Mouse (Mus musculus): ENCODE results near the gene Zbtb8os.

The Zbtb8os gene

DNA sequence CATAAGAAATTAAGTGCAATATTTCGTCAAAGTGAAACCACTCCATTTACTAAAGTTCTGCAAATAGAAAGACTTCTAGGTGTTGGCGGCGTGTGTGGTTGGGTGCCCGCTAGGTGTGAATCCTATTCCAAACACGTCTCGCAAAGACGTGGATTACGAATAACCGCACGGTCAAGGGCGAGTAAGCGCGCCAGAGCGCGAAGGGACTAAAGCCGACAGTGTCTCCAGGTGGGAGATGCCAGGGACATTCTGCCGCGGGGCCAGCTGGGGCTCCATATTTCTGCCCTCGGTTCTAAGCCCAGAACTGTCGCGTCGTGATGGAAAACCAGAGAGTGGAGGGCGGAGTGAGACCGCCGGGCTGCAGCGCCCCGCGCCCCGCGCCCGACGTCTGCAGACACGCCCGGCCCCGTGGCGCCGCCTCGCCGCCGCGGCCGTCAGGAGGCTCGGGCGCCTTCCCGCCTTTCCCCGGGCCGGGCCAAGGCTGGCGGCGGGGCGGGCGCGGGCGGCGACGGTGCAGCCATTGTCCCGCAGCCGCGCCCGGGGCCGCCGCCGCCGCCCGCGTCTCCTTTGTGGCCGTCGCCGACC lies 41.6 kb downstream of the Zbtb8os start:
- peak; percentile 13 to 34 for DNase-seq (ENCODE audit: low read depth in 2 of 2, low spot score in 2 of 2)

- peak; percentile 13 to 19 for DNase-seq (ENCODE audit: low read depth in 2 of 2, low spot score in 2 of 2)
Measured at GRCm38 (mm10) chr4:129377601-129378390, 42.3 kb downstream of the Zbtb8os start, which contains the start of gene Zbtb8a. Gene Zbtb8a (minus strand): TSS chr4:129378116.

DNA sequence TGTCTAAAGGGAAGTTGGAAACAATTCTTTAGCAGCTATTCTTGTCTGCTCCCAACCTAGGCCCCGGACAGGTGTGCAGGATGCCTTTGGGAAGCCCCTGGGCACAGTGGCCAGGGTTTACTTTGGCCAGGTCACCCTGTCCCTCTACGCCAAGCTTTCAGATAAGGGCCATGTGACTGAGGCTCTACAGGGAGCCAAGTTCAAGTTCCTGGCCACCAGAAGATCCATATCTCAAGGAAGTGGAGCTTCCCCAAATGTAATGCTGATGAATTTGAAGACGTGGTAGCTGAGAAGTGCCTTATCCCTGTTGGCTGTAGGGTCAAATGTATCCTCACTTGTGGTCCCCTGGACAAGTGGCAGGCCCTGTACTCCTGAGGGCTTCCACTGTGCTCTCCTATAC lies 44.3 kb downstream of the Zbtb8os start:
- no peak for DNase-seq (ENCODE audit: low read depth in 2 of 2, low spot score in 2 of 2)

DNA sequence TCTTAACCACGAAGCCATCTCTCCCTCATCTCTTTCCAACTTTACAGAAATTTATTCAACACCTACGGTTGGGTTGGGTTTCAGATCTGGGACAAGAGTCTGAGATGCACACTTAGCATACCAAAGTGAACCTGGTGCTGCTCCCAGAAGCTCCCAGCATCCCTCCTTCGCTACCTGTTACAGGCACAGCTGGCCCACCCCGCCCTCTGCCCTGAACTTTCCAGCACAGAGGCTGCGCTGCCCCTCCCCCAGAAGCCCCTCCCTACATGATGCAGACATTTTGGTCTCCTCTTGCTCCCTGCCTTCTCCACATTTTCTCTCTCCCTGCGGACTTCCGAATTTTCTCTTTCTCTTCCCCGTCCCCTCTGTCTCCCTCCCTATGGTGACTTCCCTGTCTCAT lies 45.7 kb downstream of the Zbtb8os start:
- no peak for DNase-seq (ENCODE audit: low read depth in 2 of 2, low spot score in 2 of 2)

DNA sequence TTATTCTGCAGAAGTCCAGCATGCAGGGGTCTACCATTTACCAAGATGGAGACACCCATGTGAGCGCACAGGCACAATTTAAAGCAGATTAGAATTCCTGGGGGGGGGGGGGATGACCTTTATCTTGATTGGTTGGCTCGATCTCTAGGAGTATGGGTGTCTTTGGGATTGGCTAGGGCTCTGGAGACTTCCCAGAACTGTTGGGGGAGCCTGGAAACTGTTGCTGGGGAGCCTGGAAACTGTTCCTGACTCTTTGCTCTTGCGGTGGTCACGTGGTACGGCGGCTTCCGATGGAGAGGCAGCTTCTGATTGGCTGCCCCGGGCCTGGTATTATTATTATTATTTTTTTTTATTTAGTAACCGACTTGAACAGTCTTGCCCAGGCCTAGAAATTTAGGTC lies 46.5 kb downstream of the Zbtb8os start:
- DNase-seq (ENCODE audit: low read depth in 2 of 2, low spot score in 2 of 2), result no peak

DNA sequence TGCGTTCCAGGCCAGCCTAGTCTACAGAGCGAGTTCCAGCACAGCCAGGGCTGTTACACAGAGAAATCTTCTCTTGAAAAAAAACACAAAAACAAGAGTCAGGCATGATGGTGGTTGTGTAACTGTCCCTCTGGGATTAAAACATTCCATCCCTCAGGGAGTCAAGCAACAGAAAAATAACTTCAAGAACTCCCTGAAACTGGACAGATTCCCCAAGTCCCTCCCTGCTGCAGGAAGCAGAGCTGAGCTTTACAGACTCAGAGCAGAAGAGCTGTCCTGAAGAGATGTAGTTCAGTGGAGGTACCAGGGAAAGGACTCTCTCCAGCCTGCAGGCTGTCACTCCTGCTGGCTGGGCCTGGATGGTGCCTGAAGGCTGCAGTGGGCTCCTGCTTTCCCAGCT lies 47.0 kb downstream of the Zbtb8os start:
- DNase-seq (ENCODE audit: low read depth in 2 of 2, low spot score in 2 of 2), result no peak

- DNase-seq (ENCODE audit: low read depth in 2 of 2, low spot score in 2 of 2), result no peak
Measured at GRCm38 (mm10) chr4:129383586-129383985, 48.1 kb downstream of the Zbtb8os start.

DNA sequence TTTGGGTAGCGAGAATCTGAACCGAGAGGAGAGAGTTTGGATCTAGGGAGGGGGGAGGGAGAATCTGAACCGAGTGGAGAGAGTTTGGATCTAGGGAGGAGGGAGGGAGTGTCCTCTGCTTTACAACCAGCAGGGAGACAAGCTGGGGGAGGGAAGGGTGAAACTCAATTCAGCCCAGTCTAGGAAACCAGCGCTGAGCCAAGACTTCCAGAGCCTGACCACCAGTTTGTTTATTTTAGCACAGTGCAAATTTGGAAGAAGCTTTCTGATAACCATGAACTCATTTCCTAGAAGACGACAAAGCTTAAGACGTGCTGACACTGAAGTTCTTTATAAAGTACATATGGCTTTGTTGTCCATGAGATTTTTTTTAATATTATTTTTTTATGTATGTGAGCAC lies 48.9 kb downstream of the Zbtb8os start:
- no peak for DNase-seq (ENCODE audit: low read depth in 2 of 2, low spot score in 2 of 2)

DNA sequence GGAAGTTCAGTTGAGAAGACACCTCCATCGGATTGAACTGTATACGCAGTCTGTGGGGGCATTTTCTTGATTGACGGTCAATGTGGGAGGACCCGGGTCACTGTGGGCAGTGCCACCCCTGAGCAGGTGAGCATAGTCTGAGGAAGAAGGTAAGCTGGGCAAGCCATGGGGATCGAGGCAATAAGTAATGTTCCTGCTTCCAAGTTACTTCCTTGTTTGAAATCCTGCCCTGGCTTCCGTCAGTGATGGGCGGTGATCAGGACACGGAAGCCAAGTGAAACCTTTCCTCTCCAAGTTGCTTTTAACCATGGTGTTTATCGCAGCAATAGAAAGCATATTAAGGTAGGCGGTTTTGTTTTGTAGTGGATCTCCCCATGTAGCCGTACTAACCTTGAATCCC lies 50.2 kb downstream of the Zbtb8os start:
- no peak for DNase-seq (ENCODE audit: low read depth in 2 of 2, low spot score in 2 of 2)

GRCm38 (mm10) chr4:129386269-129386946 lies 50.9 kb downstream of the Zbtb8os start:
- DNase-seq (ENCODE audit: low read depth in 2 of 2, low spot score in 2 of 2), result no peak

DNA sequence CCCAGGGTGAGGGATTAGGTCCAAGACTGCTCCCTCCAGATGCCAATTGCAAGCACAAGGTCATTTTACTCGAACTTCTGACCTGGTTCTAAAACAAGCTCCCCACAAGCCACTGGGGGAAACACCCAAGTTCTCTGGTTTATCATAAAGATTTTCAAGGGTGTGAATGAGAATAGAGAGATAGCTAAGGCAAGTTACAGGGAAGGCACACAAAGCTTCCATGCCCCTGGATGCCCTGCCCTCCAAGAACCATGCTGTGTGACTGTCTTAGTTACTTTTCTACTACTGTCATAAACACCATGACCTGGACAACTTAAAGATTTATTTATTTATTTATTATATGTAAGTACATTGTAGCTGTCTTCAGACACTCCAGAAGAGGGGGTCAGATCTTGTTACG lies 51.5 kb downstream of the Zbtb8os start:
- DNase-seq (ENCODE audit: low read depth in 2 of 2, low spot score in 2 of 2), result no peak

- DNase-seq (ENCODE audit: low read depth in 2 of 2, low spot score in 2 of 2), result no peak
Measured at GRCm38 (mm10) chr4:129388404-129388803, 52.9 kb downstream of the Zbtb8os start.

DNA sequence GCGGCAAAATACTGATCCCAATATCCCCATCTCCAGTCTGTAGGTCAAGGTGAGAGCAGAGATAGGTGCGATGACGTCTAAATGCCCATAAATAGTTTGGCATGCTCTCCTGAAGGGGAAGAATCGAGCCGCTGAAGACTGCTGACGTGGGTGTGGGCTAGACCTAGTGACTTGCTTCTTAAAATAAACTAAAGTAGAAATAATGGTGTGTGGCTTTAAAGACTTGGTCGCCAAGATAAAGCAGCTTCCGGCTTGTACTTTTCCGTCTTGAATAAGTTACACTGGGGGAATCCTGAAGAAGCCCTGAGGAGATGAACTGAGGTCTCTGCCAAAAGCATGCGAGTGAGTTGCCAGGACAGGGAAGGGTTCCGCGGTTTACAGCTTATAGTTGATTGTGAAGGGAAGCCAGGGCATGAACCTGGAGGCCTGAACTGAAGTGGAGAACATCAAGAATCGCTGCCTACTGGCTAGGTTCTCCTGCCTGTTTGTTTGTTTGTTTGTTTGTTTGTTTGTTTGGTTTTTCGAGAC lies 54.8 kb downstream of the Zbtb8os start:
- no peak for DNase-seq (ENCODE audit: low read depth in 2 of 2, low spot score in 2 of 2)

DNA sequence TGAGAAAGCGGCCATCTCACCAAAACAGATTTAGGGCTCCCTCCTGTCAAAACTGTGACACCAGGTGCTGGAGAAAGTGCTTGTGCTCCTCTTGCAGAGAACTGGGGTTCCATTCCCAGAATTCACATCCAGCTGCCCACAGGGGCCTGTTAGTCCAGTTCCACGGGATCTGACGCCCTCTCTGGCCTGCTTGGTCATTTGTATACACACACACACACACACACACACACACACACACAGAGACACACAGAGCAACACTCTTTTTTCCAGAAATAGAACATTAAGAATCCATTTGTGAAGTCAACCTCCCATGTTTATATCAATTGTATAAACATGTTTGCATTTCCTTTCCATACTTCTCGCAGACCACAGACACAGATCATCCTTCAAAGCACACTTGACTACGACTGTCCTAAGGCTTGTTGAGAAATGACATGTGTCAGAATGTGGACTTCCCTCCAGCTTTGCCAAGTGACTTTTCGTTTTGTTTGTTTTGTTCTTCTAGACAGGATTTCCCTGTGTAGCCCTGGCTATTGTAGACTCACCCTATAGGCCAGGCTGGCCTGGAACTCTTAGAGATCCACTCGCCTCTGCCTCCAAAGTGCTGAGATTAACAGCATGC lies 55.6 kb downstream of the Zbtb8os start:
- DNase-seq (ENCODE audit: low read depth in 2 of 2, low spot score in 2 of 2), result no peak

- DNase-seq (ENCODE audit: low read depth in 2 of 2, low spot score in 2 of 2), result no peak
Measured at GRCm38 (mm10) chr4:129394089-129394870, 58.8 kb downstream of the Zbtb8os start.

GRCm38 (mm10) chr4:129396960-129397359 lies 61.5 kb downstream of the Zbtb8os start:
- DNase-seq (ENCODE audit: low read depth in 2 of 2, low spot score in 2 of 2), result no peak

DNA sequence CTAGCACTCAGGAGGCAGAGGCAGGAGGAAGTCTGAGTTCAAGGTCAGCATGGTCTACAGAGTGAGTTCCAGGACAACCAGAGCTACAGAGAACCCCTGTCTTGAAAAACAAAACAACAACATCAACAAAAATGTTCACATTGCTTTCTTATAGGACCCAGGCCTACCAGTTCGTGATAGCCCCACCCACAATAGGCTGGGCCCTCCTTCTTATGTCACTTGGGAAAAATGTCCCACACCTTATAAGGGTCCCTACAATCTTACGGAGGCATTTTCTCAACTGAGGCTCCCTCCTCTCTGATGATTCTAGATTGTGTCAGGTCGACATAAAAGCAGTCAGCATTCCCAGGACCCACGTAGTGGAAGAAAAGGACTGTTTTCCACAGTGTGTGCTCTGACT lies 64.3 kb downstream of the Zbtb8os start:
- DNase-seq (ENCODE audit: low read depth in 2 of 2, low spot score in 2 of 2), result no peak

Measured in CD8-positive naive resting alpha-beta T cell, adult 2 months (primary cell).